Mouse (Mus musculus): ENCODE measurements at regions not wholly inside any gene's neighbourhood (a gene's known extent, or its start where the extent isn't known, plus 50 kb on each side); places are given as distances from the start of the nearest gene placed in this dataset.

- WGBS = 19% methylated on average over 1 of the region's 1 CpGs
Measured at GRCm38 (mm10) chr8:79587258-79587657, 52.2 kb upstream of the Otud4 start.

DNA sequence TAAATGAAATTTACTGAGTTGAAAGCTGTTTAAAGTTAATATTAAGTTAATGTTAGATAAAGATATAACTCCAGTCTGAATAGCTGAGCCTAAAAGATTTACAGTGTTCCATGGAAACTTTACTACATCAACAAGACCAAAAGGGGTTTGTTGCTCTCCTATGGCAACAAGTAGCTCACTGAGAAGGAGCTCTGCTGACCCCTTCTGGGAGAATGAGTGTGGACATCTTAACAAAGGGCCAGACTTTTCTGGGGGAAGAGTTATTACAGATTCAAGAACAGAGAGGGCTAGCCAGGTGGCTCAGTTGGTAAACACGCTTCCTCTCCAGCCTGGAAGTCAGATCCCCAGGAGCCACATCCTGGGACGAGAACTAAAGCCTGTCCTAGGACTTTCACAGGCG lies 54.5 kb upstream of the Otud4 start:
- Histone ChIP-seq H3K4me3 (ENCODE audit: low read length) (no peak overlapping the region), H3K9ac (replicated peaks; ENCODE audit: low read length) (no peak overlapping the region), H3K4me2 (ENCODE audit: low read depth, low read length) (no peak overlapping the region), H3K36me3 (ENCODE audit: insufficient read depth, low read length) (no peaks in the 10 kb centered on the region), H3K9me3 (ENCODE audit: low read length) (no peaks in the 10 kb centered on the region), H3K27me3 (ENCODE audit: insufficient read depth, low read length) (no peaks in the 10 kb centered on the region), H3K27ac (no peak overlapping the region), H3K4me1 (ENCODE audit: insufficient read depth, low read length) (no peaks in the 10 kb centered on the region)
- 32% methylated on average over 3 of the region's 3 CpGs for WGBS
- peak; percentile 88 for DNase-seq (ENCODE audit: low spot score)
- peak; percentile 81 for TF ChIP-seq CTCF (IDR thresholded peaks at IDR 0.05; ENCODE audit: low read depth)
- peak; percentile 85 for ATAC-seq

More at GRCm38 (mm10) chr8:79587258-79587657, 52.2 kb upstream of the Otud4 start:
- Histone ChIP-seq H3K27ac (no peak overlapping the region), H3K9me3 (ENCODE audit: low read length) (no peaks in the 10 kb centered on the region), H3K9ac (replicated peaks; ENCODE audit: low read length) (no peak overlapping the region), H3K4me1 (ENCODE audit: insufficient read depth, low read length) (no peaks in the 10 kb centered on the region), H3K4me3 (ENCODE audit: low read length) (no peak overlapping the region), H3K27me3 (ENCODE audit: insufficient read depth, low read length) (no peaks in the 10 kb centered on the region), H3K4me2 (ENCODE audit: low read depth, low read length) (no peak overlapping the region), H3K36me3 (ENCODE audit: insufficient read depth, low read length) (no peaks in the 10 kb centered on the region)
- DNase-seq (ENCODE audit: low spot score) = peak; percentile 70
- no peak for ATAC-seq
- TF ChIP-seq CTCF (IDR thresholded peaks at IDR 0.05; ENCODE audit: low read depth) = peak; percentile 71

DNA sequence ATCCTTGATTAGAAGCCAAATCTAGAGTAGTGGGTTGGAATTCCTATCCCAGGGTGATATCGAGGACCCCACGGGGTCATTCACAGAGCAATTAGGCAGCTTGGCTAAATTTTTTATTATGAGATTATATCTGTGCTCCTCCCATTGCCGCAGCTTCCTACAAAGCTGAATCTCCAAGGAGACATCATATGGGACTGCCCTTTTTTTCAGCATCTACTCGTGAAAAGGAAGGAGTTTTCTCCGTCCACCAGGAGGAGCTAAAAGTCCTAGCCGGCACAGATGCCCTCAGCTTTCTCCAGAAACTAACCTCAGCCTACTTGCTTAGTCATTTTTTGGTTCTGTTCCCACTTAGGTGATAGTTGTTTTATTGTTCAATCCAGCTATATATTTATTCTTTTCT lies 56.1 kb upstream of the Otud4 start:
- no peak overlapping the region for H3K9ac ChIP-seq (replicated peaks; ENCODE audit: low read length)
- H3K27me3 ChIP-seq (ENCODE audit: insufficient read depth, low read length) = no peaks in the 10 kb centered on the region
- TF ChIP-seq CTCF (IDR thresholded peaks at IDR 0.05; ENCODE audit: low read depth) = peak; percentile 51
- H3K4me3 ChIP-seq (ENCODE audit: low read length) = no peak overlapping the region
- no peak overlapping the region for H3K27ac ChIP-seq
- no peak overlapping the region for H3K4me2 ChIP-seq (ENCODE audit: low read depth, low read length)
- ATAC-seq (no peak), DNase-seq (ENCODE audit: low spot score) (no peak)
- H3K9me3 ChIP-seq (ENCODE audit: low read length) = no peaks in the 10 kb centered on the region
- 30% methylated on average over 6 of the region's 6 CpGs for WGBS
- no peaks in the 10 kb centered on the region for H3K4me1 ChIP-seq (ENCODE audit: insufficient read depth, low read length)
- no peaks in the 10 kb centered on the region for H3K36me3 ChIP-seq (ENCODE audit: insufficient read depth, low read length)

DNA sequence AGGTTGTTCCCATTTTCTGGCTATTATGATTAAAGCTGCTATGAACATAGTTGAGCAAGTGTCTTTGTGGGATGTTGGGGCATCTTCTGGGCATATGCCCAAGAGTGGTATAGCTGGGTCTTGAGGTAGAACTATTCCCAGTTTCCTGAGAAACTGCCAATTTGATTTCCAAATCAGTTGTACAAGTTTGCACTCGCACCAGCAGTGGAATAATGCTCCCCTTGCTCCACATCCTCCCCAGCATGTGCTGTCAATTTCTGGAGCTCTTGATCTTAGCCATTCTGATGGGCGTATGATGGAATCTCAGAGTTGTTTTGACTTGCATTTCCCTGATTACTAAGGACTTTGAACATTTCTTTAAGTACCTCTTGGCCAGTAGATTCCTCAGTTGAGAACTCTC lies 57.2 kb upstream of the Otud4 start:
- H3K9me3 ChIP-seq (ENCODE audit: low read length) = no peaks in the 10 kb centered on the region
- DNase-seq (ENCODE audit: low spot score) (no peak), ATAC-seq (no peak)
- no peaks in the 10 kb centered on the region for H3K27me3 ChIP-seq (ENCODE audit: insufficient read depth, low read length)
- 84% methylated on average over 2 of the region's 2 CpGs for WGBS
- H3K27ac ChIP-seq = no peak overlapping the region
- H3K4me3 ChIP-seq (ENCODE audit: low read length) = no peak overlapping the region
- no peak overlapping the region for H3K4me2 ChIP-seq (ENCODE audit: low read depth, low read length)
- H3K4me1 ChIP-seq (ENCODE audit: insufficient read depth, low read length) = no peaks in the 10 kb centered on the region
- no peaks in the 10 kb centered on the region for H3K36me3 ChIP-seq (ENCODE audit: insufficient read depth, low read length)
- TF ChIP-seq CTCF (IDR thresholded peaks at IDR 0.05; ENCODE audit: low read depth) = no peak
- no peak overlapping the region for H3K9ac ChIP-seq (replicated peaks; ENCODE audit: low read length)

GRCm38 (mm10) chr8:79576086-79576485 lies 63.3 kb upstream of the Otud4 start:
- H3K4me1 ChIP-seq (ENCODE audit: insufficient read depth, low read length) = no peaks in the 10 kb centered on the region
- H3K9me3 ChIP-seq (ENCODE audit: low read length) = no peaks in the 10 kb centered on the region
- DNase-seq (ENCODE audit: low spot score) = no peak
- ATAC-seq = no peak
- TF ChIP-seq CTCF (IDR thresholded peaks at IDR 0.05; ENCODE audit: low read depth) = no peak
- H3K4me2 ChIP-seq (ENCODE audit: low read depth, low read length) = no peak overlapping the region
- H3K27me3 ChIP-seq (ENCODE audit: insufficient read depth, low read length) = no peaks in the 10 kb centered on the region
- WGBS = 58% methylated on average over 7 of the region's 7 CpGs
- no peak overlapping the region for H3K27ac ChIP-seq
- no peak overlapping the region for H3K9ac ChIP-seq (replicated peaks; ENCODE audit: low read length)
- no peaks in the 10 kb centered on the region for H3K36me3 ChIP-seq (ENCODE audit: insufficient read depth, low read length)
- H3K4me3 ChIP-seq (ENCODE audit: low read length) = no peak overlapping the region

DNA sequence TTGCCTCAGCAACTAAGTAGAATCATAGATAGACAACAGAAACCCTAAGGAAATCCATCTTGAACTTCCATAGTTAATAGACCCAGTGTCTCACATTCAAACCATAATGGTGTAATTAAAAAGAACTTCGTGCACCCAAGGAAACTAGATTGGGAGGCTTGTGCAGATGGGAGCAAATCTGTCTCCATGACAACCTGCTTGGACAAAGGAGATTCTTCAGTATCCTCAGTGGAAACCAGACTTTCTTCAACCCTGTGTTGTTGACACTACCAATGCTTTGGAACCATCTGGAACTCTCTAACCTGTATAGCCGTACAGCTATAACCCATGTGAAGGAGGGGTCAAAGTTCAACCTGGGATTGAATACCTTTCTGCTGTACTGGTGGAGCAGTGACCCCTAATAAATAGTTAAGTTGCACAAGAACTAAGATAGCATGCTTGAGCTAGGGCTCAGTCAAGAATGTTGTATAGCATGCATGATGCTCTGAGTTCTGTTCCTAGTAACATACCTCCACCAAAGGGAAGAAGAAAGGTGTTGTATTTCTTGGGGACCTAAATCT lies 64.2 kb upstream of the Otud4 start:
- H3K27ac ChIP-seq = no peak overlapping the region
- H3K9ac ChIP-seq (replicated peaks; ENCODE audit: low read length) = no peak overlapping the region
- no peaks in the 10 kb centered on the region for H3K36me3 ChIP-seq (ENCODE audit: insufficient read depth, low read length)
- DNase-seq (ENCODE audit: low spot score) (no peak), ATAC-seq (no peak)
- H3K4me1 ChIP-seq (ENCODE audit: insufficient read depth, low read length) = no peaks in the 10 kb centered on the region
- H3K27me3 ChIP-seq (ENCODE audit: insufficient read depth, low read length) = no peaks in the 10 kb centered on the region
- WGBS = 45% methylated on average over 2 of the region's 2 CpGs
- no peak for TF ChIP-seq CTCF (IDR thresholded peaks at IDR 0.05; ENCODE audit: low read depth)
- H3K4me3 ChIP-seq (ENCODE audit: low read length) = no peak overlapping the region
- H3K4me2 ChIP-seq (ENCODE audit: low read depth, low read length) = no peak overlapping the region
- H3K9me3 ChIP-seq (ENCODE audit: low read length) = no peaks in the 10 kb centered on the region

DNA sequence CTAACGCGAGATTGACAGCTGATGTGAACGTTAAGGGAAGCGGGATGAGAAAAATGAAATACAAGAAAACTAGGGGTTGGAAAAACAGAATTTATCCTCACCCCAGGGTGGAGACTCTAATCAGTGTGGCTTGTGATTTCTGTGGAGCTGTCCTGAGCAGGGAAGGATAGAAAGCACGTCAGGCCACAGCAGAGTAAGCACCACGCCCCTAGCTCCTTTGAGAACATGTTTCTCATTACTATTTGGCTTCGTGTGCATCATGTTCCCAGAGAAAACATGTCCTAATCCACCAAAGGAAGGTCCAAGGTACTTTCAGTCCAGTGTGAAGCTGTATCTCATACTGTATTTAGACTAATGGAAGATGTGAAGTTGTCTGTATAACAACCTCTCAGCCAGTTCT lies 65.9 kb upstream of the Otud4 start:
- 82% methylated on average over 7 of the region's 7 CpGs for whole genome bisulfite sequencing
- Histone ChIP-seq H3K4me3 (ENCODE audit: low read length) (no peak overlapping the region), H3K9ac (replicated peaks; ENCODE audit: low read length) (no peak overlapping the region), H3K36me3 (ENCODE audit: insufficient read depth, low read length) (no peaks in the 10 kb centered on the region), H3K9me3 (ENCODE audit: low read length) (no peaks in the 10 kb centered on the region), H3K4me2 (ENCODE audit: low read depth, low read length) (no peak overlapping the region), H3K27ac (no peak overlapping the region), H3K4me1 (ENCODE audit: insufficient read depth, low read length) (no peaks in the 10 kb centered on the region), H3K27me3 (ENCODE audit: insufficient read depth, low read length) (no peaks in the 10 kb centered on the region)
- DNase-seq (ENCODE audit: low spot score) (no peak), ATAC-seq (no peak)
- TF ChIP-seq CTCF (IDR thresholded peaks at IDR 0.05; ENCODE audit: low read depth) = no peak

Data from hindbrain, postnatal 0 days (tissue).